ENCODE assay signal across 37 mouse cellular contexts in the genomic region with DNA sequence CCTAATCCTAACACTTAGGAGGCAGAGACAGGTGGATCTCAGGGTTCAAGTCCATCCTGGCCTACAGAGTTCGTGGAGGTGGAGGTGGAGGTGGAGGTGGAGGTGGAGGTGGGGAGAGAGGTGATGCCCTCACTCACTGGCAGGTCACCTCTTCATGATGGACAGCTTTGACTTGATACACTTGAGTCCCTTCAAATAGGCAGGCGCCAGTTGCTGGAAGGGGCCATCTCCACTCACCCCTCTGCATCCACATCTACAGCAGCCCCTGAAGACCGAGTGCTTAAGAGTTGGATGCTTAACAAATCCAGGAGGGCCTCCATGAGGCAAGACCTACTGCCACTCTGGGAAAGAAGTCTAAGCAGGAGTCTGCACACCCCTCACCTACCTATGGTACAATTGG. TPM values are rescaled to one million over a fixed set of nuclear protein-coding genes. Genes with fewer than 3 reads are reported as not detected.
"Had no signal": no experiment of that assay in that cellular context is flagged by ENCODE, and none has a peak within 500 bp of the region (broad histone marks: within the 10 kb centered on the region; RNA-seq: fewer than 3 reads in every experiment).

No protein-coding gene starts in this region.

- H3K4me3 ChIP-seq: heart, embryonic 12.5 days; heart, embryonic 13.5 days; heart, embryonic 15.5 days; hindbrain, embryonic 10.5 days; hindbrain, embryonic 12.5 days; hindbrain, embryonic 13.5 days; hindbrain, embryonic 15.5 days; intestine, embryonic 15.5 days; kidney, embryonic 15.5 days; layer of hippocampus, adult 2 months; left cerebral cortex, adult 2 months had no signal

- H3K27me3 ChIP-seq: heart, embryonic 12.5 days; heart, embryonic 13.5 days; heart, embryonic 15.5 days; hindbrain, embryonic 12.5 days; hindbrain, embryonic 13.5 days; hindbrain, embryonic 15.5 days; intestine, embryonic 15.5 days; kidney, embryonic 15.5 days had no signal

- H3K4me1 ChIP-seq: hindbrain, embryonic 10.5 days; kidney, embryonic 15.5 days had no signal

- DNase-seq: heart, postnatal 10 days; heart, postnatal 14 days; heart, postnatal 36 days; heart, postnatal 4 days; kidney, adult 11 months; kidney, adult 18-20 months; kidney, adult 2 months; kidney, adult 8-10 months; kidney, adult 9 months; kidney, postnatal 10 days; kidney, postnatal 14 days; kidney, postnatal 25 days; kidney, postnatal 36 days; kidney, postnatal 4 days; layer of hippocampus, adult 9-11 months; layer of hippocampus, postnatal 36 days had no signal

- H3K9me3 ChIP-seq: heart, embryonic 12.5 days; heart, embryonic 13.5 days; heart, embryonic 15.5 days; hindbrain, embryonic 10.5 days; hindbrain, embryonic 12.5 days; hindbrain, embryonic 13.5 days; hindbrain, embryonic 15.5 days; intestine, embryonic 15.5 days; kidney, embryonic 15.5 days had no signal

- H3K9ac ChIP-seq: heart, embryonic 12.5 days; heart, embryonic 13.5 days; heart, embryonic 15.5 days; hindbrain, embryonic 12.5 days; hindbrain, embryonic 13.5 days; hindbrain, embryonic 14.5 days; hindbrain, embryonic 15.5 days; intestine, embryonic 15.5 days; kidney, embryonic 15.5 days had no signal

- H3K27ac ChIP-seq: heart, embryonic 13.5 days; heart, embryonic 15.5 days; hindbrain, embryonic 10.5 days; hindbrain, embryonic 12.5 days; hindbrain, embryonic 13.5 days; hindbrain, embryonic 14.5 days; hindbrain, embryonic 15.5 days; hindbrain, postnatal 0 days; intestine, embryonic 15.5 days; kidney, embryonic 15.5 days; kidney, postnatal 0 days; layer of hippocampus, adult 2 months; left cerebral cortex, adult 2 months had no signal

RNA-seq across cellular contexts. Expression of gene Aldh3a1, which starts 44.0 kb away (rescaled TPM):
- total RNA-seq: hematopoietic stem cell, adult 5-6 weeks had no signal
- polyA plus RNA-seq: heart, embryonic 11.5 days; heart, embryonic 12.5 days; hindbrain, embryonic 10.5 days; hindbrain, embryonic 11.5 days; hindbrain, embryonic 12.5 days; hindbrain, embryonic 13.5 days; hindbrain, embryonic 14.5 days; inflammation-experienced regulatory T-cells, adult 6 months; intestine, embryonic 14.5 days; intestine, embryonic 15.5 days; kidney, embryonic 14.5 days; kidney, embryonic 16.5 days; kidney, postnatal 0 days had no signal
